Mouse (Mus musculus): ENCODE measurements at regions not wholly inside any gene's neighbourhood (a gene's known extent, or its start where the extent isn't known, plus 50 kb on each side); places are given as distances from the start of the nearest gene placed in this dataset.

- TF ChIP-seq POLR2A (IDR thresholded peaks at IDR 0.05; ENCODE audit: low read depth, low read length): no peak
- no peak for TF ChIP-seq CTCF (IDR thresholded peaks at IDR 0.05; ENCODE audit: borderline replicate concordance, insufficient read depth, low read length)
Observed at GRCm38 (mm10) chr16:53480664-53481063, 1026.8 kb upstream of the Alcam start.

Data from embryonic fibroblast, embryonic 13.5 days (primary cell).